Mouse (Mus musculus): ENCODE results near the gene Camk2g.

The Camk2g gene

DNA sequence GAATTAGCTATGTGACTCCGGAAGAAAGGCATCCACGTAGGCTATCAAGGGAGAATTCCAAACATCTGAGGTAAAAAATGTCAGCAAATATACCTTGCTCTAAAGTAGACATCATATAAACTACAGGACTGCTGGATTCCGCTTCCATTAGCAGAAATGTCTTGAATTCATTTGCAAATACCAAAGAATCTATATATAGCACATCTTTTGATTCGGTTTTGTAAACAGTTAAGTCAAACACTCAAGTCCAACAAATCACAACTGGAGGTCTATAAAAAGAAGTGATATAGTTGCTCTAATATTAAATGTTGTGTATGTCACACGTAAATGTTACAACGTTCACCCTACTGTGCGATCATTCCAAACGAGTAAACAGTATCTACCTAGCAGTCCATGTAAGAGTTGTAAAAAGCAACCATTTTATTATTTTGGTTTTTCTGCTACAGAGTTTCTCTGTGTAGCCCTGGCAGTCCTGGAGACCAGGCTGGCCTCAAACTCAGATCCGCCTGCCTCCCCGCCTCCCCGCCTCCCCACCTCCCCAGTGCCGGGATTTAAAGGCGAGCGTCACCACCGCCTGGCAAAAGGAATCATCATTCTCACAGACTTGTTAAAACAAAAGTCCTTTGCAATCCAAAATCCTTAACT, 91.7 kb downstream of the Camk2g start:
- no peak for DNase-seq (ENCODE audit: low spot score in 2 of 2)

- no peak for DNase-seq (ENCODE audit: low spot score in 2 of 2)
These were observed 92.3 kb downstream of the Camk2g start for GRCm38 (mm10) chr14:20701554-20701953.

DNA sequence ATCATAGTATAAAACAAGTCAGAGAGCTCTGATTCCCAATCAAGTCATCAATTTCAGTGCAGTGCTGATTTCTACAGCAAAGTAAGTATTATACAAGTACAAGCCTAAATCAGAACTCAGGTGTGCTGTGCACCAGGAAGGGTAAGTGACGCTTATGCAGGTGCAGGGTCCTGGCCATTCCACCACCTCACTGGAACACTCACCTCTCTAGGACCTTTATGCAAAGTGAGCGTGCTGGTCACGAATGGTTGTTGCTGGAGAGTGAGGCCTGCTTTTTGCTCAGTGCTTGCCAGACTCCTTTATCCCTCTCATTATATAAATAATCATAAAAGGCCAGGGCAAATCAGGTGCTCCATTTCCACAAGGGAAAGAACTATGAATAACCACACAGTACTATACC, 93.5 kb downstream of the Camk2g start:
- no peak for DNase-seq (ENCODE audit: low spot score in 2 of 2)

- no peak for DNase-seq (ENCODE audit: low spot score in 2 of 2)
These were observed 95.4 kb downstream of the Camk2g start for GRCm38 (mm10) chr14:20698515-20698914.

GRCm38 (mm10) chr14:20696986-20697385, 96.9 kb downstream of the Camk2g start:
- no peak for DNase-seq (ENCODE audit: low spot score in 2 of 2)

GRCm38 (mm10) chr14:20695761-20696520, 97.9 kb downstream of the Camk2g start:
- DNase-seq (ENCODE audit: low spot score in 2 of 2), result no peak

DNA sequence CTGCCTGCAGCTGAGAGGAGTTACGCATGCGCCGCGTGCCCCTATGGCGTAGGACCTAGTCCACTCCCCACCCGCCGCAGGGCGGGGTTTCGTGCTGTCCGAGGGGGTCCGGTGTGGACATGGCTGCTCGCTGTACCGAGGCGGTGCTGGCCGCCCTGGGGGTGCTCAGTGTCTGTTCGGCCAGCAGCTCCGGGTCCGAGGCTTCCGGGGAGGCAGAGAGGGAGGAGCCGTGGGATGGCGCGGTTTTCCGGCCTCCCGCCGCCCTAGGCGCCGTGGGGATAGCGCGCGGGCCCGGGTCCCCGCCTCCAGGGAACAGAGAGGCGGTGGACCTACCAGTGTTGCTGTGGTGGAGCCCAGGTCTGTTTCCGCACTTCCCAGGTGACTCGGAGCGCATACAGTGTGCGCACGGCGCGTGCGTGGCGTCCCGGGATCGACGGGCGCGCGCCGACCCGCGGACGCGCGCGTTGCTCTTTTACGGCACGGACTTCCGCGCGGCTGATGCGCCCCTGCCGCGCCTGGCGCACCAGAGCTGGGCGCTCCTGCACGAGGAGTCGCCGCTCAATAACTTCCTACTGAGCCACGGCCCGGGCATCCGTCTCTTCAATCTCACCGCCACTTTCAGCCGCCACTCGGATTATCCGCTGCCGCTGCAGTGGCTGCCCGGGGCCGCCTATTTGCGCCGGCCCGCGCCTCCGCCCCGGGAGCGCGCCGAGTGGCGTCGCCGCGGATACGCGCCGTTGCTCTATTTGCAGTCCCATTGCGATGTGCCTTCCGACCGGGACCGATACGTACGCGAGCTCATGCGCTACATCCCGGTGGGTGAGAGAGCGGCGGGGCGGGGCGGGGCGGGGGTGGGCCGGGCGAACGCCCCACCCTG, 98.8 kb downstream of the Camk2g start, which contains the start of gene Fut11:
Gene Fut11 (plus strand): TSS at position 85 of the 877 bp plus-strand sequence.
- DNase-seq (ENCODE audit: low spot score in 2 of 2), result peak; percentile 77 to 81

GRCm38 (mm10) chr14:20694185-20694883, 99.6 kb downstream of the Camk2g start:
- no peak for DNase-seq (ENCODE audit: low spot score in 2 of 2)

GRCm38 (mm10) chr14:20693589-20694101, 100.2 kb downstream of the Camk2g start:
- no peak for DNase-seq (ENCODE audit: low spot score in 2 of 2)

GRCm38 (mm10) chr14:20691772-20692171, 102.1 kb downstream of the Camk2g start:
- DNase-seq (ENCODE audit: low spot score in 2 of 2), result no peak

- DNase-seq (ENCODE audit: low spot score in 2 of 2), result no peak
These were observed 104.9 kb downstream of the Camk2g start for GRCm38 (mm10) chr14:20689009-20689408.

GRCm38 (mm10) chr14:20686576-20686975, 107.3 kb downstream of the Camk2g start:
- no peak for DNase-seq (ENCODE audit: low spot score in 2 of 2)

Data from urinary bladder, adult 18-20 months (tissue).